Mouse (Mus musculus): Measurements from ENCODE around the gene Coro2b. TPM values are rescaled to one million over a fixed set of nuclear protein-coding genes. Genes with fewer than 3 reads are reported as not detected.

The Coro2b gene
- polyA plus RNA-seq, 1 experiment from 2014 or later = 33.4 TPM

DNA sequence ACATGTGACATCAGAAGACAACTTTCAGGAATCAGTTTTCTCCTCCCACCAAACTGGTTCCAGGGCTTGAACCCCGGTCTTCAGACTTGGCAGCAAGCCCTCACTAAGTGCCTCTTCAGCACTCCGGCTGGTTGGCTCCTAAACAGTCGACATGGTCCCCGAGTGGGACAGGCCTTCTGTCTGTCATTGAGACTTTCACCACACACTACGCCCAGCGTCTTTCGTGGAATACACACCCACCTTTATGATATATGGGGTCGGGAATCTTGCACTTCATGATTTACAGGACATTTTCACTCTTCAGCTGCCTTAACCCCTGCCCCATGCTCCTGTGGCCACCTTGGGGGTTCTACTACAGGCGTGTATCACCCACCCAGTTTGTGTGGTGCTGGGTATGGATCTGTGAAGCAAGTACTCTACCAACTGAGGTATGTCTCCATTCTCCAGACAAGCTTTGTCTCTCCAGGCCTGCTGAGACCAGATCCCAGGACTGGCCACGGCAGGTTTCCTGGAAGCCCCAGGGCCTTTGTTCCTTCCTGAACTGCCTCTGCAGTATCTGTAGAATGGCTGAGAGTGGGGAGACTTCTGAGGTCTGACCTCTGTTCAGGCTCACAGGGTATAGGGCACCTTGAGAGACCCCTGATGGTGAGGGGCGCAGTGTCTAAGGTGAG lies 70.0 kb downstream of the Coro2b start:
- Histone ChIP-seq H3K9ac (ENCODE audit: low read depth, low read length) (no peak overlapping the region), H3K4me2 (ENCODE audit: low read length) (no peak overlapping the region), H3K36me3 (ENCODE audit: control insufficient read depth, insufficient read depth, low read length) (no peaks in the 10 kb centered on the region), H3K27me3 (ENCODE audit: control insufficient read depth, insufficient read depth, low read depth, low read length) (no peaks in the 10 kb centered on the region), H3K4me3 (ENCODE audit: low read depth, low read length) (no peak overlapping the region), H3K27ac (ENCODE audit: low read length) (no peak overlapping the region), H3K9me3 (replicated peaks; ENCODE audit: control insufficient read depth, low read length, poor library complexity, severe bottlenecking) (no peaks in the 10 kb centered on the region), H3K4me1 (ENCODE audit: control insufficient read depth, insufficient read depth, low read length) (peaks cover 22% of the 10 kb centered on the region)
- WGBS = 82% methylated on average over 11 of the region's 11 CpGs
- no peak for ATAC-seq

DNA sequence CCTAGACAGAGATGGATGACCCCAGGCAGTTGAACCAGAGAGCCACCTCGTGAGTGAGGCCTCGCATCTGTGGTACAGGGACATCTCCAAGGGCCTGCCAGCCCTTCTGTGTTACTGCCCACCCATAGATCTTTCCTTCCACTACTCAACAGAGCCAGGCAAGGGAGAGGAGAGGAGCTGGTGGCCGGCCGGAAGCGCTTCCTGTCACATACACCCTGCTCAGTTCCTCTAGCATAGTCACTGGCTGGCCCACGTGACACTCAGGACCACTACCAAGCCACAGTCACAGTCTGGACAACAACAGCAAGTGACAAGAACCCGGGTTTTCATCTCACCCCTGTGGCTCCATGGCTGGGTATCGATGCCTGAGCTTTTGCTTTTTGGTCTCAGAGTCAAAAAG lies 70.8 kb downstream of the Coro2b start:
- Histone ChIP-seq H3K9ac (ENCODE audit: low read depth, low read length) (no peak overlapping the region), H3K27ac (ENCODE audit: low read length) (no peak overlapping the region), H3K4me3 (ENCODE audit: low read depth, low read length) (no peak overlapping the region), H3K36me3 (ENCODE audit: control insufficient read depth, insufficient read depth, low read length) (no peaks in the 10 kb centered on the region), H3K4me1 (ENCODE audit: control insufficient read depth, insufficient read depth, low read length) (peaks cover 22% of the 10 kb centered on the region), H3K27me3 (ENCODE audit: control insufficient read depth, insufficient read depth, low read depth, low read length) (no peaks in the 10 kb centered on the region), H3K4me2 (ENCODE audit: low read length) (no peak overlapping the region), H3K9me3 (replicated peaks; ENCODE audit: control insufficient read depth, low read length, poor library complexity, severe bottlenecking) (no peaks in the 10 kb centered on the region)
- 75% methylated on average over 8 of the region's 8 CpGs for WGBS
- ATAC-seq = no peak

DNA sequence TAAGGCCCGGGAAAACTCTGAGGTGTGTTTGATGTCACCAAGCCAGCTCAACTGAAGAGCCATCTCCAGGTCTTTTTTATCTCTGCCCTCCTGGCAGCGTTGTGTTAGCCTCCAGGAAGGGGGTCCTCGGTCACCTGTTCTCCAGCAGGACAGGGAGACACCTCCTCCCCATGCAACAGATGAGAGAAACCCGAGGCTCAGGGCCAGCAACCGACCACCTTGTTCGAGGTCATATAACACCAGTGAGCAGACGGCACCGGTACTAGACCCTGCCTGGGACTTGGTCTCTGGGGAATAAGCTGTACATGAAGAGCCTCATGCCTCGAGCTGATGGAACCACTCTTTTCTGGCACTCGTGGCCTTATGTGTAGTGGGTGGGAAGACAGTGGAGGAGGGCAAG lies 72.1 kb downstream of the Coro2b start:
- WGBS = 85% methylated on average over 10 of the region's 10 CpGs

GRCm38 (mm10) chr9:62461766-62462165 lies 75.1 kb downstream of the Coro2b start:
- no peaks in the 10 kb centered on the region for H3K9me3 ChIP-seq (replicated peaks; ENCODE audit: control insufficient read depth, low read length, poor library complexity, severe bottlenecking)
- ATAC-seq = no peak
- no peaks in the 10 kb centered on the region for H3K27me3 ChIP-seq (ENCODE audit: control insufficient read depth, insufficient read depth, low read depth, low read length)
- no peaks in the 10 kb centered on the region for H3K4me1 ChIP-seq (ENCODE audit: control insufficient read depth, insufficient read depth, low read length)
- H3K9ac ChIP-seq (ENCODE audit: low read depth, low read length) = no peak overlapping the region
- H3K4me3 ChIP-seq (ENCODE audit: low read depth, low read length) = no peak overlapping the region
- no peak overlapping the region for H3K27ac ChIP-seq (ENCODE audit: low read length)
- H3K4me2 ChIP-seq (ENCODE audit: low read length) = no peak overlapping the region
- 94% methylated on average over 1 of the region's 1 CpGs for WGBS
- H3K36me3 ChIP-seq (ENCODE audit: control insufficient read depth, insufficient read depth, low read length) = no peaks in the 10 kb centered on the region

More for the DNA sequence above, 72.1 kb downstream of the Coro2b start:
- no peaks in the 10 kb centered on the region for H3K36me3 ChIP-seq (ENCODE audit: control insufficient read depth, insufficient read depth, low read length)
- no peaks in the 10 kb centered on the region for H3K27me3 ChIP-seq (ENCODE audit: control insufficient read depth, insufficient read depth, low read depth, low read length)
- ATAC-seq = no peak
- peaks cover 18% of the 10 kb centered on the region for H3K4me1 ChIP-seq (ENCODE audit: control insufficient read depth, insufficient read depth, low read length)
- no peak overlapping the region for H3K4me2 ChIP-seq (ENCODE audit: low read length)
- no peak overlapping the region for H3K9ac ChIP-seq (ENCODE audit: low read depth, low read length)
- no peaks in the 10 kb centered on the region for H3K9me3 ChIP-seq (replicated peaks; ENCODE audit: control insufficient read depth, low read length, poor library complexity, severe bottlenecking)
- H3K4me3 ChIP-seq (ENCODE audit: low read depth, low read length) = no peak overlapping the region
- no peak overlapping the region for H3K27ac ChIP-seq (ENCODE audit: low read length)

DNA sequence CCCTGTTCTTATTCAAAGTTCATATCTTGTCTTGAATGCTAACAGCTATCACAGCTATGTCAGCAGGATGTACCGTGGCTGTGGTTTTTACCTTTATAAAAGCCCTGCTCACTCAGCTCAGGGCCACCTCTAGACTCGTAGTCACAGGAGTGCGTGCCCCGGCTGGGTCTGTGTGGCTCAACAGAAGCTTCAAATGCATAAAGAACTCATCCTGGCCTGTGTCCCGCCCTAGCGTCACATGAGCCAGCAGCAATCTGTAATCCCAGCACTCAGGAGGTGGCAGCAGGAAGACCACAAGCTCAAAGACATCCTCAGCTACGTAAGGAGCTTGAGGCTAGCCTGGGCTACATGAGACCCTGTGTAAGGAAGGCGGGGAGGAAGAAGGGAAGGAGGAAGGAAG lies 75.7 kb downstream of the Coro2b start:
- Histone ChIP-seq H3K4me3 (ENCODE audit: low read depth, low read length) (no peak overlapping the region), H3K4me1 (ENCODE audit: control insufficient read depth, insufficient read depth, low read length) (peaks cover under 1% of the 10 kb centered on the region; the same call in 1 of the 2 replicates), H3K9me3 (replicated peaks; ENCODE audit: control insufficient read depth, low read length, poor library complexity, severe bottlenecking) (no peaks in the 10 kb centered on the region), H3K27ac (ENCODE audit: low read length) (no peak overlapping the region), H3K9ac (ENCODE audit: low read depth, low read length) (no peak overlapping the region), H3K36me3 (ENCODE audit: control insufficient read depth, insufficient read depth, low read length) (no peaks in the 10 kb centered on the region), H3K27me3 (ENCODE audit: control insufficient read depth, insufficient read depth, low read depth, low read length) (no peaks in the 10 kb centered on the region), H3K4me2 (ENCODE audit: low read length) (no peak overlapping the region)
- no peak for ATAC-seq
- 74% methylated on average over 8 of the region's 8 CpGs for WGBS

- H3K4me3 ChIP-seq (ENCODE audit: low read depth, low read length) = no peak overlapping the region
- no peak overlapping the region for H3K27ac ChIP-seq (ENCODE audit: low read length)
- ATAC-seq = no peak
- no peaks in the 10 kb centered on the region for H3K9me3 ChIP-seq (replicated peaks; ENCODE audit: control insufficient read depth, low read length, poor library complexity, severe bottlenecking)
- no peaks in the 10 kb centered on the region for H3K36me3 ChIP-seq (ENCODE audit: control insufficient read depth, insufficient read depth, low read length)
- H3K4me2 ChIP-seq (ENCODE audit: low read length) = no peak overlapping the region
- H3K4me1 ChIP-seq (ENCODE audit: control insufficient read depth, insufficient read depth, low read length) = peaks cover 4% of the 10 kb centered on the region; the same call in 1 of the 2 replicates
- no peak overlapping the region for H3K9ac ChIP-seq (ENCODE audit: low read depth, low read length)
- WGBS = 67% methylated on average over 7 of the region's 7 CpGs
- H3K27me3 ChIP-seq (ENCODE audit: control insufficient read depth, insufficient read depth, low read depth, low read length) = no peaks in the 10 kb centered on the region
Observed at GRCm38 (mm10) chr9:62460086-62460485, 76.8 kb downstream of the Coro2b start.

DNA sequence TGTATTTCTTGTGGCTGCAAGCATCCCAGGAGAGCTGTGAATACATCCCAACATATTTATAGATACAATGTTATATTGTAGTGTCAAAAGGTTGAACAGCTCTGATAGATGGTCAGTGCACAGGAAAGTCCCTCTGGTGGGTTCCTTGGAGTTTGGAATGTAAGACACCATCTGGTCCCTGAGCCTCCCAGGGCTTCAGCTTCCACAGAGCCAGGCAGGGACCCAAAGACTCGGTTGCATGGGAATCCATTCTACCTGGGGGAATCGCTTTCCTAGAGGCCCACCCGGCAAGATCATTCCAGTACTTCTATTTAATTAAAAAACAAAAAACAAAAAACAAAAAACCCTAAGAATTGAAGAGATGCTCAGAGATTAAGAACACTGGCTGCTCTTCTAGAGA lies 78.4 kb downstream of the Coro2b start:
- H3K4me3 ChIP-seq (ENCODE audit: low read depth, low read length) = no peak overlapping the region
- peaks cover 4% of the 10 kb centered on the region; the same call in 1 of the 2 replicates for H3K4me1 ChIP-seq (ENCODE audit: control insufficient read depth, insufficient read depth, low read length)
- WGBS = 86% methylated on average over 3 of the region's 3 CpGs
- H3K4me2 ChIP-seq (ENCODE audit: low read length) = no peak overlapping the region
- no peak overlapping the region for H3K27ac ChIP-seq (ENCODE audit: low read length)
- no peaks in the 10 kb centered on the region for H3K9me3 ChIP-seq (replicated peaks; ENCODE audit: control insufficient read depth, low read length, poor library complexity, severe bottlenecking)
- no peaks in the 10 kb centered on the region for H3K36me3 ChIP-seq (ENCODE audit: control insufficient read depth, insufficient read depth, low read length)
- ATAC-seq = no peak
- no peak overlapping the region for H3K9ac ChIP-seq (ENCODE audit: low read depth, low read length)
- no peaks in the 10 kb centered on the region for H3K27me3 ChIP-seq (ENCODE audit: control insufficient read depth, insufficient read depth, low read depth, low read length)

DNA sequence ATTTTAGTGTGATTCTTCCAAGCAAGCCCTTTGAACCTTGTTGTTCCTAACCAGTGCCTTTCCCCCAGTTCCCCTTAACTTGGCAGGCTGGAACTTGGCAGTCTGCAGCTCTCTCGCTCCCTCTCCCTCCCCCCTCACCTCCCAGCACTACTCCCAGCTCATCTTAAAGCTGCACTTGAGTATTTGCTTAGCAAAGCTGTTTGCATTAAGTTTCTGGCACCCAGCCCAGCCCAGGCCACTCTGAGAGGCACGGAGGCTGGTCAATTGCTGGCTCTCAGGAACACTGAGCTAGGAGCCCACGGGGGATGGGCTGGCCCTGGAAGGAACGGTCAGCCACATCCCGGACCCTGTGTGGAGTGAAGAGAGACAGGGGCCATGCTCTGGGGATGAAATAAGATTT lies 80.8 kb downstream of the Coro2b start:
- H3K4me3 ChIP-seq (ENCODE audit: low read depth, low read length) = no peak overlapping the region
- peak; percentile 76 for ATAC-seq
- H3K4me1 ChIP-seq (ENCODE audit: control insufficient read depth, insufficient read depth, low read length) = peaks cover 4% of the 10 kb centered on the region; the same call in 1 of the 2 replicates
- H3K36me3 ChIP-seq (ENCODE audit: control insufficient read depth, insufficient read depth, low read length) = no peaks in the 10 kb centered on the region
- 31% methylated on average over 5 of the region's 5 CpGs for WGBS
- H3K9me3 ChIP-seq (replicated peaks; ENCODE audit: control insufficient read depth, low read length, poor library complexity, severe bottlenecking) = no peaks in the 10 kb centered on the region
- no peak overlapping the region for H3K9ac ChIP-seq (ENCODE audit: low read depth, low read length)
- H3K4me2 ChIP-seq (ENCODE audit: low read length) = no peak overlapping the region
- no peak overlapping the region for H3K27ac ChIP-seq (ENCODE audit: low read length)
- H3K27me3 ChIP-seq (ENCODE audit: control insufficient read depth, insufficient read depth, low read depth, low read length) = no peaks in the 10 kb centered on the region

DNA sequence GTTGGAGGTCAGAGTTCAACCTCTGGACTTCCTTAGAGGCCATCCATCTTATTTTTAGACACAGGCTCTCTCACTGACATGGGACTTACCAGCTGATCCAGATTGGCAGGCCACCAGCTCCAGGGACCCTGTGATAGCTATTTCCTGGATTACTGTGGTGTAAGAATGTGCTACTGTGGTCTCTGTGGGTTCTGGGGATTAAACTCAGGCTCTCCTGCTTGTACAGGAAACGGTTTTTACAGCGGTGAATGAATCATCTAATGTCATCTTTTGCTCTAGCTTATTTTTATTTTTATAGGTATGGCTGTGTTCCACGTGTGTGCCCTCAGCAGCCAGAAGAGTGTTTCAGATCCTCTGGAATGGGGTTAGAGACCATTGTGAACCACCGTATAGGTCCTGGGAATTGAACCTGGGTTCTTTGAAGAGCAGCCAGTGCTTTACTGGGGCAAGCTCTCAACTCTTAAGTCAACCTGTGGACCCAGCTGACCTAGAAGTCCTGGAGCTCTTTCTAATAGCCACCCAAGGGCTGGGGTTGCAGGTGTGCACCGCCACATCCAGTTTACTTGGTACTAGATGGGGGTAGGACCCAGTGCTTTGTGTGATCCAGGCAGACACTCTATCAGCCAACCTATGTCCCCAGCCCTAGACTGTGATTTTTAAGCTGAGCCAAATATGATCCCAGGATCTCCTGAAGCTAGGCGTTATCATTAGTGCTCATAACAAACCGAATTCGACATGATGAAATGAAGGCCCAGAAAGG lies 81.5 kb downstream of the Coro2b start:
- Histone ChIP-seq H3K4me1 (ENCODE audit: control insufficient read depth, insufficient read depth, low read length) (peaks cover 4% of the 10 kb centered on the region; the same call in 1 of the 2 replicates), H3K9ac (ENCODE audit: low read depth, low read length) (no peak overlapping the region), H3K4me2 (ENCODE audit: low read length) (no peak overlapping the region), H3K27me3 (ENCODE audit: control insufficient read depth, insufficient read depth, low read depth, low read length) (no peaks in the 10 kb centered on the region), H3K27ac (ENCODE audit: low read length) (no peak overlapping the region), H3K9me3 (replicated peaks; ENCODE audit: control insufficient read depth, low read length, poor library complexity, severe bottlenecking) (no peaks in the 10 kb centered on the region), H3K36me3 (ENCODE audit: control insufficient read depth, insufficient read depth, low read length) (no peaks in the 10 kb centered on the region), H3K4me3 (ENCODE audit: low read depth, low read length) (no peak overlapping the region)
- 83% methylated on average over 8 of the region's 8 CpGs for WGBS
- ATAC-seq = no peak

Measured in midbrain, embryonic 16.5 days (tissue).